Mouse (Mus musculus): Measurements from ENCODE around the gene Plekha7. TPM values are rescaled to one million over a fixed set of nuclear protein-coding genes. Genes with fewer than 3 reads are reported as not detected.

Gene Plekha7
- polyA plus RNA-seq (2014; fragmentation: Nextera tagmentation; extraction: Ambion mirVana): 16.1 and 17.9 TPM in 2 replicates

- Histone ChIP-seq H3K9ac (ENCODE audit: low read length) (peak within 1 kb of the TSS; percentile 79), H3K4me1 (replicated peaks; ENCODE audit: control insufficient read depth, insufficient read depth, low read length) (peaks cover 3% of the 10 kb centered on the region; the same call in 1 of the 2 replicates), H3K27ac (ENCODE audit: low read depth, low read length) (peak within 1 kb of the TSS; percentile 76), H3K4me2 (ENCODE audit: low read depth, low read length, severe bottlenecking) (peak within 1 kb of the TSS; percentile 76), H3K27me3 (ENCODE audit: control insufficient read depth, insufficient read depth, low read length) (no peaks in the 10 kb centered on the region), H3K9me3 (ENCODE audit: control insufficient read depth, low read length) (no peaks in the 10 kb centered on the region), H3K4me3 (ENCODE audit: low read depth, low read length) (peak within 1 kb of the TSS; percentile 89), H3K36me3 (ENCODE audit: control insufficient read depth, insufficient read depth, low read length) (no peaks in the 10 kb centered on the region)
- DNase-seq (ENCODE audit: low spot score) (peak; percentile 94), ATAC-seq (replicated peaks; ENCODE audit: low FRiP score) (peak; percentile 83)
- WGBS: under 1% methylated on average over 58 of the region's 65 CpGs
Measured at GRCm38 (mm10) chr7:116307871-116308631, at the start of gene Plekha7. Plekha7 (minus strand) TSS chr7:116308376.

GRCm38 (mm10) chr7:116336226-116336625 lies 28.1 kb upstream of the Plekha7 start:
- Histone ChIP-seq H3K27ac (ENCODE audit: low read depth, low read length) (no peak overlapping the region), H3K27me3 (ENCODE audit: control insufficient read depth, insufficient read depth, low read length) (no peaks in the 10 kb centered on the region), H3K4me1 (replicated peaks; ENCODE audit: control insufficient read depth, insufficient read depth, low read length) (peaks cover 5% of the 10 kb centered on the region; the same call in 1 of the 2 replicates), H3K9ac (ENCODE audit: low read length) (no peak overlapping the region), H3K9me3 (ENCODE audit: control insufficient read depth, low read length) (no peaks in the 10 kb centered on the region), H3K4me2 (ENCODE audit: low read depth, low read length, severe bottlenecking) (no peak overlapping the region), H3K4me3 (ENCODE audit: low read depth, low read length) (no peak overlapping the region), H3K36me3 (ENCODE audit: control insufficient read depth, insufficient read depth, low read length) (peaks cover 5% of the 10 kb centered on the region)
- WGBS: 78% methylated on average over 1 of the region's 1 CpGs
- DNase-seq (ENCODE audit: low spot score) (peak; percentile 62), ATAC-seq (replicated peaks; ENCODE audit: low FRiP score) (no peak)

GRCm38 (mm10) chr7:116335133-116335532 lies 27.0 kb upstream of the Plekha7 start:
- 86% methylated on average over 6 of the region's 6 CpGs for WGBS
- H3K4me3 ChIP-seq (ENCODE audit: low read depth, low read length): no peak overlapping the region
- DNase-seq (ENCODE audit: low spot score): no peak

GRCm38 (mm10) chr7:116334669-116335038 lies 26.5 kb upstream of the Plekha7 start:
- WGBS: 32% methylated on average over 8 of the region's 8 CpGs
- peak overlapping the region; percentile 46; the same call in 1 of the 2 replicates for H3K27ac ChIP-seq (ENCODE audit: low read depth, low read length)
- H3K36me3 ChIP-seq (ENCODE audit: control insufficient read depth, insufficient read depth, low read length): peaks cover 4% of the 10 kb centered on the region

More at GRCm38 (mm10) chr7:116335133-116335532, 27.0 kb upstream of the Plekha7 start:
- H3K4me1 ChIP-seq (replicated peaks; ENCODE audit: control insufficient read depth, insufficient read depth, low read length): peaks cover 5% of the 10 kb centered on the region; the same call in 1 of the 2 replicates
- no peak overlapping the region for H3K27ac ChIP-seq (ENCODE audit: low read depth, low read length)
- no peaks in the 10 kb centered on the region for H3K27me3 ChIP-seq (ENCODE audit: control insufficient read depth, insufficient read depth, low read length)
- H3K4me2 ChIP-seq (ENCODE audit: low read depth, low read length, severe bottlenecking): no peak overlapping the region
- H3K9ac ChIP-seq (ENCODE audit: low read length): no peak overlapping the region
- no peaks in the 10 kb centered on the region for H3K9me3 ChIP-seq (ENCODE audit: control insufficient read depth, low read length)
- H3K36me3 ChIP-seq (ENCODE audit: control insufficient read depth, insufficient read depth, low read length): peaks cover 4% of the 10 kb centered on the region
- ATAC-seq (replicated peaks; ENCODE audit: low FRiP score): no peak

GRCm38 (mm10) chr7:116333713-116334668 lies 25.8 kb upstream of the Plekha7 start, which contains the start of gene Rps13:
Rps13 (minus strand) TSS chr7:116334195.
- peak within 1 kb of the TSS; percentile 88 for H3K4me2 ChIP-seq (ENCODE audit: low read depth, low read length, severe bottlenecking)
- H3K27ac ChIP-seq (ENCODE audit: low read depth, low read length): peak within 1 kb of the TSS; percentile 46
- peak; percentile 99 for ATAC-seq (replicated peaks; ENCODE audit: low FRiP score)
- peaks cover 4% of the 10 kb centered on the region for H3K36me3 ChIP-seq (ENCODE audit: control insufficient read depth, insufficient read depth, low read length)
- WGBS: under 1% methylated on average over 77 of the region's 78 CpGs
- H3K4me1 ChIP-seq (replicated peaks; ENCODE audit: control insufficient read depth, insufficient read depth, low read length): peaks cover 5% of the 10 kb centered on the region; the same call in 1 of the 2 replicates
- H3K27me3 ChIP-seq (ENCODE audit: control insufficient read depth, insufficient read depth, low read length): no peaks in the 10 kb centered on the region
- H3K4me3 ChIP-seq (ENCODE audit: low read depth, low read length): peak within 1 kb of the TSS; percentile 90
- H3K9me3 ChIP-seq (ENCODE audit: control insufficient read depth, low read length): no peaks in the 10 kb centered on the region
- H3K9ac ChIP-seq (ENCODE audit: low read length): peak within 1 kb of the TSS; percentile 89
- peak; percentile 98 for DNase-seq (ENCODE audit: low spot score)

More at GRCm38 (mm10) chr7:116334669-116335038, 26.5 kb upstream of the Plekha7 start:
- Histone ChIP-seq H3K27me3 (ENCODE audit: control insufficient read depth, insufficient read depth, low read length) (no peaks in the 10 kb centered on the region), H3K9me3 (ENCODE audit: control insufficient read depth, low read length) (no peaks in the 10 kb centered on the region), H3K9ac (ENCODE audit: low read length) (peak overlapping the region; percentile 89), H3K4me2 (ENCODE audit: low read depth, low read length, severe bottlenecking) (peak overlapping the region; percentile 84), H3K4me3 (ENCODE audit: low read depth, low read length) (peak overlapping the region; percentile 90), H3K4me1 (replicated peaks; ENCODE audit: control insufficient read depth, insufficient read depth, low read length) (peaks cover 5% of the 10 kb centered on the region; the same call in 1 of the 2 replicates)
- no peak for ATAC-seq (replicated peaks; ENCODE audit: low FRiP score)
- no peak for DNase-seq (ENCODE audit: low spot score)

GRCm38 (mm10) chr7:116331246-116331645 lies 23.1 kb upstream of the Plekha7 start:
- H3K36me3 ChIP-seq (ENCODE audit: control insufficient read depth, insufficient read depth, low read length): peaks cover 4% of the 10 kb centered on the region

GRCm38 (mm10) chr7:116329858-116330257 lies 21.7 kb upstream of the Plekha7 start:
- DNase-seq (ENCODE audit: low spot score) (no peak), ATAC-seq (replicated peaks; ENCODE audit: low FRiP score) (no peak)
- H3K4me1 ChIP-seq (replicated peaks; ENCODE audit: control insufficient read depth, insufficient read depth, low read length): peaks cover 5% of the 10 kb centered on the region; the same call in 1 of the 2 replicates
- WGBS: 92% methylated on average over 4 of the region's 4 CpGs
- H3K9ac ChIP-seq (ENCODE audit: low read length): no peak overlapping the region
- no peaks in the 10 kb centered on the region for H3K27me3 ChIP-seq (ENCODE audit: control insufficient read depth, insufficient read depth, low read length)
- H3K4me3 ChIP-seq (ENCODE audit: low read depth, low read length): no peak overlapping the region
- peaks cover 4% of the 10 kb centered on the region for H3K36me3 ChIP-seq (ENCODE audit: control insufficient read depth, insufficient read depth, low read length)
- H3K9me3 ChIP-seq (ENCODE audit: control insufficient read depth, low read length): no peaks in the 10 kb centered on the region
- no peak overlapping the region for H3K27ac ChIP-seq (ENCODE audit: low read depth, low read length)
- no peak overlapping the region for H3K4me2 ChIP-seq (ENCODE audit: low read depth, low read length, severe bottlenecking)

More at GRCm38 (mm10) chr7:116331246-116331645, 23.1 kb upstream of the Plekha7 start:
- no peak overlapping the region for H3K9ac ChIP-seq (ENCODE audit: low read length)
- WGBS: 94% methylated on average over 2 of the region's 2 CpGs
- ATAC-seq (replicated peaks; ENCODE audit: low FRiP score) (no peak), DNase-seq (ENCODE audit: low spot score) (no peak)
- no peaks in the 10 kb centered on the region for H3K9me3 ChIP-seq (ENCODE audit: control insufficient read depth, low read length)
- no peaks in the 10 kb centered on the region for H3K27me3 ChIP-seq (ENCODE audit: control insufficient read depth, insufficient read depth, low read length)
- no peak overlapping the region for H3K4me3 ChIP-seq (ENCODE audit: low read depth, low read length)
- H3K27ac ChIP-seq (ENCODE audit: low read depth, low read length): no peak overlapping the region
- H3K4me1 ChIP-seq (replicated peaks; ENCODE audit: control insufficient read depth, insufficient read depth, low read length): peaks cover 5% of the 10 kb centered on the region; the same call in 1 of the 2 replicates
- H3K4me2 ChIP-seq (ENCODE audit: low read depth, low read length, severe bottlenecking): no peak overlapping the region

- 76% methylated on average over 7 of the region's 7 CpGs for WGBS
- no peak overlapping the region for H3K27ac ChIP-seq (ENCODE audit: low read depth, low read length)
- peaks cover 5% of the 10 kb centered on the region; the same call in 1 of the 2 replicates for H3K4me1 ChIP-seq (replicated peaks; ENCODE audit: control insufficient read depth, insufficient read depth, low read length)
- no peak for ATAC-seq (replicated peaks; ENCODE audit: low FRiP score)
- no peaks in the 10 kb centered on the region for H3K27me3 ChIP-seq (ENCODE audit: control insufficient read depth, insufficient read depth, low read length)
- H3K9ac ChIP-seq (ENCODE audit: low read length): no peak overlapping the region
- H3K36me3 ChIP-seq (ENCODE audit: control insufficient read depth, insufficient read depth, low read length): peaks cover 4% of the 10 kb centered on the region
- no peak for DNase-seq (ENCODE audit: low spot score)
- H3K4me2 ChIP-seq (ENCODE audit: low read depth, low read length, severe bottlenecking): no peak overlapping the region
- H3K9me3 ChIP-seq (ENCODE audit: control insufficient read depth, low read length): no peaks in the 10 kb centered on the region
- no peak overlapping the region for H3K4me3 ChIP-seq (ENCODE audit: low read depth, low read length)
Measured at GRCm38 (mm10) chr7:116328777-116329176, 20.6 kb upstream of the Plekha7 start.

Data from forebrain, embryonic 11.5 days (tissue).